Mouse (Mus musculus): Measurements from ENCODE around the gene Zfp853. TPM values are rescaled to one million over a fixed set of nuclear protein-coding genes. Genes with fewer than 3 reads are reported as not detected.

The Zfp853 gene
- polyA plus RNA-seq, 1 experiment = 1.3 TPM

GRCm38 (mm10) chr5:143292879-143293278 is 544 bp downstream of the Zfp853 start:
- DNase-seq (ENCODE audit: low read depth) = no peak

GRCm38 (mm10) chr5:143289299-143289698 is 4.1 kb downstream of the Zfp853 start:
- no peak for DNase-seq (ENCODE audit: low read depth)

- DNase-seq (ENCODE audit: low read depth) = no peak
Measured at GRCm38 (mm10) chr5:143288378-143288911, 5.0 kb downstream of the Zfp853 start.

- no peak for DNase-seq (ENCODE audit: low read depth)
Measured at GRCm38 (mm10) chr5:143287774-143288328, 5.6 kb downstream of the Zfp853 start.

GRCm38 (mm10) chr5:143284762-143285161 is 8.7 kb downstream of the Zfp853 start:
- no peak for DNase-seq (ENCODE audit: low read depth)

- DNase-seq (ENCODE audit: low read depth) = no peak
Measured at GRCm38 (mm10) chr5:143279247-143279646, 14.2 kb downstream of the Zfp853 start.

- no peak for DNase-seq (ENCODE audit: low read depth)
Measured at GRCm38 (mm10) chr5:143275761-143276160, 17.7 kb downstream of the Zfp853 start.

- DNase-seq (ENCODE audit: low read depth) = no peak
Measured at GRCm38 (mm10) chr5:143272540-143273330, 20.7 kb downstream of the Zfp853 start.

- no peak for DNase-seq (ENCODE audit: low read depth)
Measured at GRCm38 (mm10) chr5:143272108-143272507, 21.3 kb downstream of the Zfp853 start.

- no peak for DNase-seq (ENCODE audit: low read depth)
Measured at GRCm38 (mm10) chr5:143271642-143272041, 21.8 kb downstream of the Zfp853 start.

GRCm38 (mm10) chr5:143270151-143270519 is 23.3 kb downstream of the Zfp853 start:
- DNase-seq (ENCODE audit: low read depth) = no peak

GRCm38 (mm10) chr5:143269363-143270150 is 23.9 kb downstream of the Zfp853 start, which contains the start of gene Zfp316:
Gene Zfp316, minus strand, starts transcription at chr5:143270022.
- DNase-seq (ENCODE audit: low read depth) = no peak

- no peak for DNase-seq (ENCODE audit: low read depth)
Measured at GRCm38 (mm10) chr5:143268985-143269362, 24.4 kb downstream of the Zfp853 start.

GRCm38 (mm10) chr5:143266794-143267193 is 26.6 kb downstream of the Zfp853 start:
- DNase-seq (ENCODE audit: low read depth) = peak; percentile 100

- no peak for DNase-seq (ENCODE audit: low read depth)
Measured at GRCm38 (mm10) chr5:143265409-143265808, 28.0 kb downstream of the Zfp853 start.

GRCm38 (mm10) chr5:143264689-143265088 is 28.7 kb downstream of the Zfp853 start:
- DNase-seq (ENCODE audit: low read depth) = no peak

- no peak for DNase-seq (ENCODE audit: low read depth)
Measured at GRCm38 (mm10) chr5:143261636-143262035, 31.8 kb downstream of the Zfp853 start.

GRCm38 (mm10) chr5:143255802-143256201 is 37.6 kb downstream of the Zfp853 start:
- no peak for DNase-seq (ENCODE audit: low read depth)

GRCm38 (mm10) chr5:143255131-143255519 is 38.3 kb downstream of the Zfp853 start:
- DNase-seq (ENCODE audit: low read depth) = no peak

GRCm38 (mm10) chr5:143254487-143255130 is 38.8 kb downstream of the Zfp853 start:
- no peak for DNase-seq (ENCODE audit: low read depth)

GRCm38 (mm10) chr5:143253881-143254486 is 39.4 kb downstream of the Zfp853 start:
- DNase-seq (ENCODE audit: low read depth) = no peak
